Mouse (Mus musculus) heart, embryonic 15.5 days (tissue): ENCODE results near the gene Gcm2. TPM values are rescaled to one million over a fixed set of nuclear protein-coding genes. Genes with fewer than 3 reads are reported as not detected.

Source experiments
- ATAC-seq: fragments of 200-750 bp; cut with Nextera tagmentation; replicated peaks from 2 replicates; pipeline ENCODE4 v1.8.0; 2017; ENCODE audit warnings: low read depth, moderate TSS enrichment; ENCODE audit not compliant: insufficient number of reproducible peaks, insufficient read depth, low FRiP score
- H3K27ac ChIP-seq: fragments of 300-500 bp; sonication (generic); 2 replicates; pipeline ENCODE4 v1.5.1; 2015; ENCODE audit warnings: mild to moderate bottlenecking, inconsistent platforms
- H3K27me3 ChIP-seq: fragments of 300-500 bp; sonication (generic); 2 replicates; pipeline ENCODE4 v1.6.1; 2015; ENCODE audit warnings: inconsistent platforms
- H3K36me3 ChIP-seq: fragments of 300-500 bp; sonication (generic); 2 replicates; pipeline ENCODE4 v1.6.1; 2015; ENCODE audit warnings: mild to moderate bottlenecking, inconsistent platforms
- H3K4me1 ChIP-seq: fragments of 300-500 bp; sonication (generic); replicated peaks from 2 replicates; pipeline ENCODE4 v1.6.1; 2015; ENCODE audit warnings: inconsistent platforms
- H3K4me2 ChIP-seq: fragments of 300-500 bp; sonication (generic); 2 replicates; pipeline ENCODE4 v1.6.1; 2015; ENCODE audit warnings: inconsistent platforms, mild to moderate bottlenecking, moderate library complexity
- H3K4me3 ChIP-seq: fragments of 300-500 bp; sonication (generic); 2 replicates; pipeline ENCODE4 v1.5.1; 2015; ENCODE audit warnings: mild to moderate bottlenecking, inconsistent platforms
- H3K9ac ChIP-seq: fragments of 300-500 bp; sonication (generic); 2 replicates; pipeline ENCODE4 v1.6.1; 2015; ENCODE audit warnings: mild to moderate bottlenecking, inconsistent platforms
- H3K9me3 ChIP-seq: fragments of 300-500 bp; sonication (generic); replicated peaks from 2 replicates; pipeline ENCODE4 v1.6.1; 2016; ENCODE audit warnings: inconsistent platforms
- WGBS: fragments of 180-500 bp; shearing (Covaris S2); methylation state at CpG from one replicate; pipeline ENCODE4 v1.1.7; 2015; ENCODE audit warnings: mixed read lengths; 5-methylcytosine and 5-hydroxymethylcytosine counted together
- polyA plus RNA-seq: library from polyadenylated mRNA; unstranded; fragments of >200 nt; fragmentation: Nextera tagmentation; extraction: Ambion mirVana; gene quantifications from 2 replicates; pipeline ENCODE4 v1.2.1, GENCODE M21; 2015

Gene Gcm2
- polyA plus RNA-seq, 1 experiment from 2014 or later, result not detected

- Histone ChIP-seq H3K36me3 (no peaks in the 10 kb centered on the region), H3K9ac (no peak overlapping the region), H3K27me3 (no peaks in the 10 kb centered on the region), H3K4me2 (no peak overlapping the region), H3K27ac (no peak overlapping the region), H3K9me3 (no peaks in the 10 kb centered on the region), H3K4me1 (no peaks in the 10 kb centered on the region), H3K4me3 (no peak overlapping the region)
- 89% methylated on average over 13 of the region's 13 CpGs for whole genome bisulfite sequencing
- ATAC-seq, result no peak
These were observed 5.3 kb downstream of the Gcm2 start for GRCm38 (mm10) chr13:41105541-41105940.

GRCm38 (mm10) chr13:41103841-41104525 lies 6.9 kb downstream of the Gcm2 start:
- no peak for ATAC-seq
- no peaks in the 10 kb centered on the region for H3K4me1 ChIP-seq
- no peak overlapping the region for H3K4me3 ChIP-seq
- H3K9ac ChIP-seq, result no peak overlapping the region
- no peak overlapping the region for H3K4me2 ChIP-seq
- H3K36me3 ChIP-seq, result no peaks in the 10 kb centered on the region
- H3K27me3 ChIP-seq, result no peaks in the 10 kb centered on the region
- H3K9me3 ChIP-seq, result no peaks in the 10 kb centered on the region
- H3K27ac ChIP-seq, result no peak overlapping the region
- 70% methylated on average over 12 of the region's 12 CpGs for WGBS

GRCm38 (mm10) chr13:41100031-41100430 lies 10.8 kb downstream of the Gcm2 start:
- 84% methylated on average over 2 of the region's 2 CpGs for WGBS
- no peak overlapping the region for H3K4me3 ChIP-seq

GRCm38 (mm10) chr13:41098325-41098724 lies 12.5 kb downstream of the Gcm2 start:
- no peak overlapping the region for H3K9ac ChIP-seq
- no peaks in the 10 kb centered on the region for H3K36me3 ChIP-seq
- ATAC-seq, result no peak
- no peaks in the 10 kb centered on the region for H3K9me3 ChIP-seq
- 0 out of 2 replicates have a peak, but pooled peaks cover under 1% of the 10 kb centered on the region for H3K27me3 ChIP-seq
- no peaks in the 10 kb centered on the region for H3K4me1 ChIP-seq
- no peak overlapping the region for H3K27ac ChIP-seq
- H3K4me3 ChIP-seq, result no peak overlapping the region
- WGBS, result 53% methylated on average over 15 of the region's 15 CpGs
- no peak overlapping the region for H3K4me2 ChIP-seq

More at GRCm38 (mm10) chr13:41100031-41100430, 10.8 kb downstream of the Gcm2 start:
- Histone ChIP-seq H3K36me3 (no peaks in the 10 kb centered on the region), H3K4me1 (no peaks in the 10 kb centered on the region), H3K4me2 (no peak overlapping the region), H3K27me3 (no peaks in the 10 kb centered on the region), H3K9ac (no peak overlapping the region), H3K27ac (no peak overlapping the region), H3K9me3 (no peaks in the 10 kb centered on the region)
- ATAC-seq, result no peak

GRCm38 (mm10) chr13:41097324-41098058 lies 13.3 kb downstream of the Gcm2 start:
- 26% methylated on average over 16 of the region's 16 CpGs for WGBS
- ATAC-seq, result no peak
- Histone ChIP-seq H3K36me3 (no peaks in the 10 kb centered on the region), H3K4me3 (peak overlapping the region; percentile 20; the same call in 1 of the 2 replicates), H3K9ac (no peak overlapping the region), H3K27ac (no peak overlapping the region), H3K4me2 (peak overlapping the region; percentile 49), H3K9me3 (no peaks in the 10 kb centered on the region), H3K4me1 (no peaks in the 10 kb centered on the region), H3K27me3 (0 out of 2 replicates have a peak, but pooled peaks cover 4% of the 10 kb centered on the region)

GRCm38 (mm10) chr13:41094160-41094559 lies 16.7 kb downstream of the Gcm2 start:
- WGBS, result 79% methylated on average over 10 of the region's 10 CpGs

GRCm38 (mm10) chr13:41091271-41091670 lies 19.6 kb downstream of the Gcm2 start:
- no peak overlapping the region for H3K4me2 ChIP-seq
- ATAC-seq, result no peak
- no peak overlapping the region for H3K27ac ChIP-seq
- H3K9me3 ChIP-seq, result no peaks in the 10 kb centered on the region
- H3K4me1 ChIP-seq, result no peaks in the 10 kb centered on the region
- no peak overlapping the region for H3K4me3 ChIP-seq
- H3K36me3 ChIP-seq, result no peaks in the 10 kb centered on the region
- peaks cover 13% of the 10 kb centered on the region for H3K27me3 ChIP-seq
- WGBS, result 26% methylated on average over 10 of the region's 10 CpGs
- no peak overlapping the region for H3K9ac ChIP-seq

More at GRCm38 (mm10) chr13:41094160-41094559, 16.7 kb downstream of the Gcm2 start:
- no peak for ATAC-seq
- H3K4me1 ChIP-seq, result no peaks in the 10 kb centered on the region
- H3K27me3 ChIP-seq, result peaks cover 13% of the 10 kb centered on the region
- H3K27ac ChIP-seq, result no peak overlapping the region
- no peak overlapping the region for H3K4me2 ChIP-seq
- H3K9ac ChIP-seq, result no peak overlapping the region
- no peaks in the 10 kb centered on the region for H3K9me3 ChIP-seq
- no peaks in the 10 kb centered on the region for H3K36me3 ChIP-seq
- no peak overlapping the region for H3K4me3 ChIP-seq

- ATAC-seq, result no peak
- no peak overlapping the region for H3K4me2 ChIP-seq
- no peaks in the 10 kb centered on the region for H3K9me3 ChIP-seq
- no peaks in the 10 kb centered on the region for H3K4me1 ChIP-seq
- H3K27me3 ChIP-seq, result peaks cover 17% of the 10 kb centered on the region
- H3K36me3 ChIP-seq, result no peaks in the 10 kb centered on the region
- no peak overlapping the region for H3K4me3 ChIP-seq
- no peak overlapping the region for H3K9ac ChIP-seq
- H3K27ac ChIP-seq, result no peak overlapping the region
These were observed 22.1 kb downstream of the Gcm2 start for GRCm38 (mm10) chr13:41088746-41089145.

- Histone ChIP-seq H3K27me3 (peaks cover 8% of the 10 kb centered on the region), H3K9ac (no peak overlapping the region), H3K4me2 (no peak overlapping the region), H3K4me3 (no peak overlapping the region), H3K27ac (no peak overlapping the region), H3K36me3 (no peaks in the 10 kb centered on the region), H3K4me1 (no peaks in the 10 kb centered on the region), H3K9me3 (no peaks in the 10 kb centered on the region)
- ATAC-seq, result no peak
- 18% methylated on average over 2 of the region's 2 CpGs for WGBS
These were observed 25.7 kb downstream of the Gcm2 start for GRCm38 (mm10) chr13:41085140-41085539.

GRCm38 (mm10) chr13:41084521-41084920 lies 26.3 kb downstream of the Gcm2 start:
- Histone ChIP-seq H3K36me3 (no peaks in the 10 kb centered on the region), H3K27ac (no peak overlapping the region), H3K9ac (no peak overlapping the region), H3K4me1 (peaks cover under 1% of the 10 kb centered on the region), H3K27me3 (peaks cover 12% of the 10 kb centered on the region), H3K4me2 (no peak overlapping the region), H3K9me3 (no peaks in the 10 kb centered on the region), H3K4me3 (no peak overlapping the region)
- 79% methylated on average over 3 of the region's 3 CpGs for WGBS
- no peak for ATAC-seq

- H3K27me3 ChIP-seq, result peaks cover 26% of the 10 kb centered on the region
- H3K4me3 ChIP-seq, result no peak overlapping the region
- no peaks in the 10 kb centered on the region for H3K9me3 ChIP-seq
- H3K4me1 ChIP-seq, result peaks cover 6% of the 10 kb centered on the region
- H3K4me2 ChIP-seq, result no peak overlapping the region
- H3K9ac ChIP-seq, result no peak overlapping the region
- H3K36me3 ChIP-seq, result no peaks in the 10 kb centered on the region
- WGBS, result 90% methylated on average over 6 of the region's 6 CpGs
- H3K27ac ChIP-seq, result no peak overlapping the region
- ATAC-seq, result no peak
These were observed 30.1 kb downstream of the Gcm2 start for GRCm38 (mm10) chr13:41080700-41081099.
